Mouse (Mus musculus): ENCODE data around the gene Med12l. TPM values are rescaled to one million over a fixed set of nuclear protein-coding genes. Genes with fewer than 3 reads are reported as not detected.

The Med12l gene
- total RNA-seq, 2 experiments from 2014 or later: 8.7 to 9.7 TPM

Other genes with a start within 250 kb of the Med12l start
- under 1 TPM; 0.41 to 0.65 TPM for gene Mindy4b-ps, start 183.5 kb upstream of the Med12l start, total RNA-seq (2021)
- gene Clrn1, start 120.5 kb upstream of the Med12l start, total RNA-seq (2021): not detected
- gene Gpr171, start 96.0 kb downstream of the Med12l start, total RNA-seq (2021): under 1 TPM; 0.29 to 0.56 TPM
- gene P2ry14, start 147.8 kb downstream of the Med12l start, total RNA-seq (2021): 1 to 10 TPM; 6.1 to 7.2 TPM
- gene Gpr87, start 189.3 kb downstream of the Med12l start, total RNA-seq (2021): not detected
- under 1 TPM; 0.37 to 0.74 TPM for gene P2ry13, start 205.1 kb downstream of the Med12l start, total RNA-seq (2021)

All from heart, postnatal 14 days (tissue).